Mouse (Mus musculus): ENCODE data around the gene Arl5a. TPM values are rescaled to one million over a fixed set of nuclear protein-coding genes. Genes with fewer than 3 reads are reported as not detected.

Gene Arl5a
- 37.6 and 44.5 TPM in 2 replicates for total RNA-seq (2015)
- 32.3 and 38.0 TPM in 2 replicates for total RNA-seq (2017)

- ATAC-seq (replicated peaks; ENCODE audit: poor library complexity), result peak; percentile 91
These were observed at the start of gene Arl5a for GRCm38 (mm10) chr2:52424747-52425522. TSS of gene Arl5a (minus strand) at chr2:52424901.

DNA sequence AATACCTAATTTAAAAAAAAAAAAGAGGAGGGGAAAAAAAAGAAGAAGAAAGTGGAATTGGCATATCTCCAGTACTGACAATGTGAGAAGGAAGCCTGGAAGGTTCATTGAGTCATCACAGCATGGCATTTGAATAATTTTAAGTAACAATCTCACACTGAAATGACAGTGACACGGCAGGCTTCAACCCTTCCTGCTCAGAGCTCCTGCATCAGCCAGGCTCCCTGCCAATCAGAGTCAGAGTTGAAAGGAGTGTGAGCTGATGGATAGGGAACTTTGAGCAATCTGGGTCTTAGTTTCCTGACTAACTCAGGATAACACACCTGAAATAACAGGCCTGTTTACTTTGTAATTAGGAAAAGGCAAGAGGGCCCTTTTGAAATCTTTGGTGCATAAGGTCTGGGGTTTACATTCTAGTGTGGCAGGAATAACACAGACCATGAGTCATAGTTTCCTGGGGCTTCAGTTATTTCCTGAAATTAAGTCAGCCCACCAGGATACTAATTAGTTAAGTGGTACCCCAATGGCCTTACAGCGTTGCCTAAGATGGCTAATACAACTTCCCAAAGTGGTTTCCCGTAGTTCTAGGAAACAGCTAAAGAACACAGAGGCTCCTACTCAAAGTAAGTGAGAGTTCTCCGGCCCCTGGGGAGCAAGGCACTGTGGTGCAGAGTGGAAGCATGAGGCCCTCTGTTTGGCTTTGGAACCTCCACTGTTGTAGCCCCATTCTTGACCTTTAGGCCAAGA is 47.0 kb upstream of the Arl5a start:
- ATAC-seq (replicated peaks; ENCODE audit: poor library complexity), result peak; percentile 52

DNA sequence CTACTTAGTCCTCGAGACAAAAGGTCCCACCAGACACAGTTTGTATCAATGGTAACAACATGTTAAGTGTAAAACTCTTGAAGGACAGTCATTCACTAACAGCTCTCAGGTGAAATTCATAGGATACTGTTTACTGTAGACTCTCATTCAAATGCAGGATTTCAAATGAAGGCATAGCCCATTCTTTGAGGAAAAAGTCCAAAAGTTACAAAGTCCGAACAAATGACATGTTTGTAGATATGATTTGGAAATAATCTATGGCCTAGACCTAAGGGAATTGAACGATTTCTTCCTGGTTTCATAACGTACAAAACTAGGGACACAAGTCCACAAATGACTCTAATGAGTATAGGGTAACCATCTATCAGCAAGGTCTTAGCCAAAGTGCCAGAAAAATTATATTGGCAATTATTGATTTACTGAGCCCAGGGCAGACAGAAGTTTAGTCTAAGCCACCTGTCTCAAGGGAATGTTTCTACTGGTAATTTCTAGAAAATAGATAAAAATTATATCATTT is 45.4 kb upstream of the Arl5a start:
- no peak for ATAC-seq (replicated peaks; ENCODE audit: poor library complexity)

- no peak for ATAC-seq (replicated peaks; ENCODE audit: poor library complexity)
These were observed 42.9 kb upstream of the Arl5a start for GRCm38 (mm10) chr2:52467629-52468028.

GRCm38 (mm10) chr2:52461206-52461967 is 36.7 kb upstream of the Arl5a start:
- ATAC-seq (replicated peaks; ENCODE audit: poor library complexity), result no peak

DNA sequence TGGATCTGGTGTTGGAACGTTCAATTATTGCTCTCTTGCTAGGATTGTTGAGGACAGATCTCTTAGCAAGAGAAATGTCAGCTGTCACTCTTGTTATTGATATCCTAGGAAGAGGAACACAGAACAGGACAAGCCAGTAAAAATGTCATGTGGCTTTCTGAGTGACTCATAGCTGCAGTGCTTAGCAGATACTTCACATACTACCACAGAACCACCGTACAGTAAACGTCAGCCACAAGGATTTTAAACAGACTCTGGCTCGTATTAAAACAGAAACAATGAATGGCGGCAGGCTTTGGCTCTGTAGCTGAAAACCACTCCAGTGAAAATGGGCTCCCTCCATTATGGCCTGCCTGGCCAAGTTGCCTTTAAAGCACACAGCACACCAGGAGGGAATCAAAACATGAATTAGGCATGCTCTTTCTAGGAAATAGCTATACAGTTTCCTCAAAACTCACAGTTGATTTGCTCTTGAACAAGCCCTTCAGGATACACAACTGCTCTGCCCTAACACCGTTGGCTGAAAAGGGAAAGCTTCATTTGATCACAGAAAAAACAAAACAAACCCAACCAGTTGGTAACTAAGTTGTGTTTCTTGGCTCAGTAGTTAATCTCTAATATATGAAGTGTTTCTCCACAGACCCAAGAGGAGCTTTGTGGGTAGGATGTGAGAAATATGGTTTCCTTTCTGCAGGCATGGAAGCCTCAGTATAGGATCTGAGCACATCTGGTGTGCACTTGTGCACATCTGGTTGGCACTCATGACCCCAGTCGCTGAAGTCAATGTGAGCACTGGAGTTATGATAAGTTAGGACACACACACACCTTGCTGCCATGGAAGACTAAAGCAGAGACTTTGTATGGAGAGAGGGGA is 31.1 kb upstream of the Arl5a start:
- no peak for ATAC-seq (replicated peaks; ENCODE audit: poor library complexity)

DNA sequence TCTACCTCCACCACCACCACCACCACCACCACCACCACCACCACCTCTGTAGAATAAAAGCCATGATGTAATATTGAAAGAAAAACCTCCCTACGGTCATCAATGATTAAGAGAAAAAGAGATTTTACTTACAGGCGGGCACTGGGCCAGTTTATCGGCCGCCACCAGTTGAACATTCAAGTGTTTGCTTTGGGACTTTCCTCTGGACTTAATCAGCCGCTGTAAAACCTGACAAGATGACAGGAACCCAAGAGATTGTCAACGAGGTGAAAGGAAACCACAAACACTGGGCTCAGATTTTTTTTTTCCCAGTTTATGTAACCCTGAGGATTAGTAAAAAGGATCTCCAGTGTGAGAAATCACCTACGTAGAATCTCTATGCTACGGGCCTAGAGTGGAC is 25.1 kb upstream of the Arl5a start:
- peak; percentile 64 for ATAC-seq (replicated peaks; ENCODE audit: poor library complexity)

- ATAC-seq (replicated peaks; ENCODE audit: poor library complexity), result peak; percentile 83
These were observed 24.2 kb upstream of the Arl5a start for GRCm38 (mm10) chr2:52448916-52449315.

- no peak for ATAC-seq (replicated peaks; ENCODE audit: poor library complexity)
These were observed 21.9 kb upstream of the Arl5a start for GRCm38 (mm10) chr2:52446648-52447047.

DNA sequence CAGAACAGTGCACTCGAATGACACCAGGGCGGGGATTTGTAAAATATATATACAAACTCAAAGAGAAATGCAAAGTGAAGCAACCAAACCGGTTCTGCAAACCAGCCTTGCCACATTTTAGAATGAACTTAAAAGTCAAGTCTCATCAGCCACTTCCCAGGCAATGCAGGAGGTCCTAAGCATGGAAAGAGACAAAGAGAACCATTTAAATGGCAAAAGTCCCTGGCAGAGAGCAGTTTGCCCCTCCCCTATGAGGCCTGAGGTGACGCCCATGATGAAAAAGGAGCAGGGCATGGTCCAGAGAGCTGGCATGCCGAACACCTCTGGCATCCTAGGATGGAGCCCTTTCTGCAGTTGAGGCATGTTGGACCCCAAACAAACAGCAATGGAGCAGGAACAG is 17.4 kb upstream of the Arl5a start:
- ATAC-seq (replicated peaks; ENCODE audit: poor library complexity), result no peak

DNA sequence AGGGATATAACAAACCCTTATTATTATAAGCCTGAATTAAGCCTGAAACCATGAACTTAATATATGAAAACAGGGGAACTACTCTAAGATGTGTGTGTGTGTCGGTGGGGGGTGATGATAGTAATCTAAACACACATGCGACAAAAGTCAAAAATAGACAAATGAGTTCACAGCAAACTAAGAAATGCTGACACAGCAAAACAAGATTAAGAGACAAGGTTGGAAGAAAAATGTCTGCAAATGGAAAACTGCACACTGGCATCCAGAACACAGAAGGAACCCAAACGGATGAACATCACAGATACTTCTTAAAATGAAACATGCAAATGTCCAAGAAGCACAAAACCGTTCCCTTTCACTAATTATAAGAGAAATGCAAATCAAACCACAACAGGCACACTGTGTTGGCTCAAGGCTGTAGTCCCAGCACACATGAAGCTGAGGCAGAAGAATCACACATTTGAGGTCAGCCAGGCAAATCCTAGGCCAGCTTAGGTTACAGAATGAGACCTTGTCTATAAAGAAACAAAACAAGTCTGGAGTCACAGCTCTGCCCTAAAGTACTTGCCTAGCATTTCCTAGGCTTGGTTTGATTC is 15.8 kb upstream of the Arl5a start:
- ATAC-seq (replicated peaks; ENCODE audit: poor library complexity), result no peak

GRCm38 (mm10) chr2:52438437-52438836 is 13.7 kb upstream of the Arl5a start:
- ATAC-seq (replicated peaks; ENCODE audit: poor library complexity), result no peak

DNA sequence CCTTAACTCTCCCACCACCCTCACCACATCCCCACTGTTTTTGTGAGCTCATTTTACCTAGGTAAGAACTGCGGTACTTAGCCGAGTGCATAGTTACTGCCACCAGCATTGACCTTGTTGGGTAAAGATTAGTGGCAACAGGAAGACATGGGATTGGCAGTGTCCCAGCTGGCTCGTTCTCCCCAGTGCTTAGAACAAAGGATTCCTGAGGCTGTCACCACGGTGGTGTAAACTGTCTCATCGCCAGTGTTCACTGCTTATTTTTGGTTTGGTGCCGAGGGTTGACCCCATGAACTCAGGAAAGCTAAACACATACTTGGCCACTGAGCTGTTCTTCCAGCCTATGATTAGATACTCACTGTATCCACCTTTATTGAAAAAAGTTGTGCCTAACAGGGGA is 13.3 kb upstream of the Arl5a start:
- peak; percentile 58 for ATAC-seq (replicated peaks; ENCODE audit: poor library complexity)

DNA sequence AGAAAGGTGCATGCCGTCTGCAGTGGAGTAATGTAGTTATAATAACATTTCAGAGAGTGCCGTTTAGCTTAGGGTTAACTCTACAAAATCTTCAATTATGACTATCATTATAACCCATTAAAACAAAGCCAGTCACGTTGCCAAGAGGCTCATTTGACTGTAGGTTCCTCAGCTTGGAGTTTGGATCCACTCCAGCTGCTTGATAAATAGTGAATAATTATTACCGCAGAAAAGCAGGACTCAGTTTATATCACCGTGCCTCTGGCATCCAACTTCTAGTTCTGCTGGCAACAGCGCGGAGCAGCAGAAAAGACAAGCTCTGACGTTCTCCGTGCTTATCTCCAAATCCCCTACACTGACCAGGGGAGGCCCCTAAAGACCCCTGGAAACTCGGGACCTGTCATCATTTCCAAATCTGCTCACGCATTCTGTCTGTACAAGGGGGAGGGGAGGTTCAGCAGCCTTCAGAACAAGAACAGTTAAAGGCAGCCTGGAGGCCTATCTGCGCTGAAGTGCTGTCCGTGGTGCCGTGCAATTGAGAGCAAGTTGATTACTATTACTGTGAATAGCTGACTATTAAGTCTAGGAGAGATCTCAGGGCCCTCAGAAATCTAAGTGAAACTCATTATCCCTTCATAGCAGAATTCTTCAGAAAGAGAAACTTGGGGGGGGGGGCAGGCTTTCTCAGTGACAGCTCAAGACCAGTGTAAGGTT is 11.4 kb upstream of the Arl5a start:
- no peak for ATAC-seq (replicated peaks; ENCODE audit: poor library complexity)

GRCm38 (mm10) chr2:52433365-52433764 is 8.7 kb upstream of the Arl5a start:
- ATAC-seq (replicated peaks; ENCODE audit: poor library complexity), result no peak

GRCm38 (mm10) chr2:52427383-52427782 is 2.7 kb upstream of the Arl5a start:
- no peak for ATAC-seq (replicated peaks; ENCODE audit: poor library complexity)

GRCm38 (mm10) chr2:52426041-52426440 is 1.3 kb upstream of the Arl5a start:
- no peak for ATAC-seq (replicated peaks; ENCODE audit: poor library complexity)

DNA sequence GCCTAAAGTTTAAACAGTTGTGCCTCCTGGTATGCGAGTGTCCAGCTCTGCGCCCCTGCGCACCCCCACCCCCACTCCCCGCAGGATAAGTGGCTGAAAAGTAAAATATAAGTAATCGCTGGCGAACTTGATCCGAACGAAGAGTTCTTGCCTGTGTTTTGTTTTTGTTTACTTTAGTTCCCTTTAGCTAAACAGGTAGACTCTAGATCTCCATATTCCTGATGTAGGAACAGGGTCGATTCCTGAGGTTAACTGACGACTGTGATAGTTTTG is 758 bp upstream of the Arl5a start:
- ATAC-seq (replicated peaks; ENCODE audit: poor library complexity), result no peak

- ATAC-seq (replicated peaks; ENCODE audit: poor library complexity), result peak; percentile 22
These were observed 413 bp downstream of the Arl5a start for GRCm38 (mm10) chr2:52424248-52424728.
